7 mouse cellular contexts compared by ENCODE assay signal in the genomic region with DNA sequence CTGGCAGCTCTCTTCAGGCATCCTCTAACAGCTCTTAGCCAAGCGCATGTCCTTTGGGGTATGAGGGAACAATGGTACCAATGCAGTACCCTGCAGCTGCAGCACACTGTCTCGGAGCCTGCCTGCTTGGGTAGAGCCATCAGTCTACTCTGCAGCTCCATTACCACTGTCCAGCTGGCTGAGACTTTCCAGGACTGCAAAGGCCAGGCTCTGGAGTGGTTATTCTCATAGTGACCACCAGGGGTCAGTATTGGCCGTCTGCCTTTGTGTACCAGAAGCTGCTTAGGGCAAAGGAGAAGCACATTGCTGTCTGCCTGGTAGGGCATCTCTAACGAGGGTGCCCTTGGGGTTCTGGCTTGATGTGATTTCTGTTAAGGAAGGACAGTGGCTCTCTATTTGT. TPM values are rescaled to one million over a fixed set of nuclear protein-coding genes. Genes with fewer than 3 reads are reported as not detected.
DNase-seq lines count a peak whose midpoint lies in the region; ATAC-seq and TF ChIP-seq lines count a peak whose summit lies in the region.

No protein-coding gene starts in this region.

- no peak overlapping the region for H3K27ac ChIP-seq in cortical plate, adult 2 months (ENCODE audit: insufficient read depth, low read length)
- H3K27ac ChIP-seq in intestine, postnatal 0 days (ENCODE audit: low read depth, low read length) = no peak overlapping the region
- no peak overlapping the region for H3K27ac ChIP-seq in midbrain, embryonic 10.5 days (replicated peaks)

- TF ChIP-seq CTCF in cortical plate, adult 2 months (IDR thresholded peaks at IDR 0.05; ENCODE audit: extremely low read depth, insufficient read depth, low read length) = peak; percentile 95
- peak; percentile 99 for TF ChIP-seq CTCF in intestine, postnatal 0 days (IDR thresholded peaks at IDR 0.05; ENCODE audit: low read depth)

- no peak for TF ChIP-seq POLR2A in cortical plate, adult 2 months (IDR thresholded peaks at IDR 0.05; ENCODE audit: extremely low read depth, insufficient read depth, low read length)

- WGBS in intestine, postnatal 0 days = 16% methylated on average over 4 of the region's 4 CpGs
- WGBS in midbrain, embryonic 10.5 days = 24% methylated on average over 4 of the region's 4 CpGs

- DNase-seq in adrenal gland, adult 2 months = peak; percentile 79
- peak; percentile 57 for DNase-seq in gastrocnemius, postnatal 25 days
- peak; percentile 82 to 87 for DNase-seq in left cerebral cortex, postnatal 25 days (ENCODE audit: low spot score in 2 of 2)
- peak; percentile 83 for DNase-seq in midbrain, embryonic 10.5 days (ENCODE audit: low spot score)
- peak; percentile 66 to 67 for DNase-seq in right cerebral cortex, postnatal 36 days (ENCODE audit: low spot score in 2 of 2)

- H3K9me3 ChIP-seq in intestine, postnatal 0 days (ENCODE audit: control insufficient read depth) = no peaks in the 10 kb centered on the region
- no peaks in the 10 kb centered on the region for H3K9me3 ChIP-seq in midbrain, embryonic 10.5 days (replicated peaks)

- no peak overlapping the region for H3K4me2 ChIP-seq in intestine, postnatal 0 days (replicated peaks; ENCODE audit: low read depth)

- H3K27me3 ChIP-seq in intestine, postnatal 0 days (replicated peaks; ENCODE audit: control insufficient read depth, insufficient read depth, low read length) = no peaks in the 10 kb centered on the region
- H3K27me3 ChIP-seq in midbrain, embryonic 10.5 days (ENCODE audit: low read depth, poor library complexity, severe bottlenecking) = 0 out of 2 replicates have a peak, but pooled peaks cover 7% of the 10 kb centered on the region

- intact Hi-C loops in left cerebral cortex, postnatal 25 days (cut with DNase I) = loop anchor here (1.0 to 5.0 kb wide), 2 partner anchors 51 to 257 kb away; no protein-coding TSS in a partner anchor

- H3K4me3 ChIP-seq in cortical plate, adult 2 months (ENCODE audit: insufficient read depth, low read length) = no peak overlapping the region
- no peak overlapping the region for H3K4me3 ChIP-seq in intestine, postnatal 0 days (ENCODE audit: low read depth, low read length)
- no peak overlapping the region for H3K4me3 ChIP-seq in midbrain, embryonic 10.5 days

- H3K9ac ChIP-seq in intestine, postnatal 0 days (ENCODE audit: low read depth, low read length) = no peak overlapping the region

- no peaks in the 10 kb centered on the region for H3K36me3 ChIP-seq in intestine, postnatal 0 days (ENCODE audit: control insufficient read depth, insufficient read depth)
- no peaks in the 10 kb centered on the region for H3K36me3 ChIP-seq in midbrain, embryonic 10.5 days

- peak; percentile 46; the same call in 1 of the 2 replicates for ATAC-seq in intestine, postnatal 0 days

- H3K4me1 ChIP-seq in cortical plate, adult 2 months (ENCODE audit: control insufficient read depth, insufficient read depth, low read length) = peaks cover 4% of the 10 kb centered on the region; the same call in 1 of the 2 replicates
- H3K4me1 ChIP-seq in intestine, postnatal 0 days (replicated peaks; ENCODE audit: control insufficient read depth, insufficient read depth, low read length) = 0 out of 2 replicates have a peak, but pooled peaks cover 2% of the 10 kb centered on the region
- H3K4me1 ChIP-seq in midbrain, embryonic 10.5 days = peaks cover 18% of the 10 kb centered on the region

RNA-seq across cellular contexts. Expression of a gene that starts 24.5 kb away (rescaled TPM):
- total RNA-seq in adrenal gland, adult 2 months (2021) = 10 to 100 TPM; 17.3 to 24.3 TPM
- polyA plus RNA-seq in adrenal gland, adult 2 months (2012; rRNA removed) = 40.2 and 56.5 TPM in 2 replicates
- 63.4 and 63.8 TPM in 2 replicates for polyA plus RNA-seq in cortical plate, adult 2 months (2012; rRNA removed)
- 10 to 100 TPM; 16.7 to 22.6 TPM for total RNA-seq in gastrocnemius, postnatal 25 days (2021)
- polyA plus RNA-seq in intestine, postnatal 0 days (2015; fragmentation: Nextera tagmentation; extraction: Ambion mirVana) = 22.3 and 22.7 TPM in 2 replicates
- 10 to 100 TPM; 67.2 to 94.5 TPM for total RNA-seq in left cerebral cortex, postnatal 25 days (2021)
- 116 and 163 TPM in 2 replicates for polyA plus RNA-seq in midbrain, embryonic 10.5 days (2016; fragmentation: Nextera tagmentation; extraction: Ambion mirVana)

RNA-seq across cellular contexts. Expression of a gene that starts 26.6 kb away (rescaled TPM):
- 1 to 10 TPM; 1.1 to 1.3 TPM for total RNA-seq in adrenal gland, adult 2 months (2021)
- 1.8 and 2.0 TPM in 2 replicates for polyA plus RNA-seq in adrenal gland, adult 2 months (2012; rRNA removed)
- polyA plus RNA-seq in cortical plate, adult 2 months (2012; rRNA removed) = 0.06 and 0.10 TPM in 2 replicates
- not detected for total RNA-seq in gastrocnemius, postnatal 25 days (2021)
- 1.3 and 1.5 TPM in 2 replicates for polyA plus RNA-seq in intestine, postnatal 0 days (2015; fragmentation: Nextera tagmentation; extraction: Ambion mirVana)
- total RNA-seq in left cerebral cortex, postnatal 25 days (2021) = not detected
- polyA plus RNA-seq in midbrain, embryonic 10.5 days (2016; fragmentation: Nextera tagmentation; extraction: Ambion mirVana) = 0.36 and 0.74 TPM in 2 replicates

RNA-seq across cellular contexts. Expression of a gene that starts 32.1 kb away (rescaled TPM):
- total RNA-seq in adrenal gland, adult 2 months (2021) = 10 to 100 TPM in 1 of 2 experiments, 1 to 10 TPM in 1; 7.3 to 12.5 TPM
- polyA plus RNA-seq in adrenal gland, adult 2 months (2012; rRNA removed) = 16.5 and 20.4 TPM in 2 replicates
- 2.1 and 3.0 TPM in 2 replicates for polyA plus RNA-seq in cortical plate, adult 2 months (2012; rRNA removed)
- 1 to 10 TPM; 3.6 to 4.2 TPM for total RNA-seq in gastrocnemius, postnatal 25 days (2021)
- 7.2 and 7.7 TPM in 2 replicates for polyA plus RNA-seq in intestine, postnatal 0 days (2015; fragmentation: Nextera tagmentation; extraction: Ambion mirVana)
- total RNA-seq in left cerebral cortex, postnatal 25 days (2021) = 1 to 10 TPM; 1.5 to 1.7 TPM
- polyA plus RNA-seq in midbrain, embryonic 10.5 days (2016; fragmentation: Nextera tagmentation; extraction: Ambion mirVana) = 13.0 and 13.1 TPM in 2 replicates
